Mouse (Mus musculus) CH12.LX (cell line): Measurements from ENCODE around the gene Atpaf1. TPM values are rescaled to one million over a fixed set of nuclear protein-coding genes. Genes with fewer than 3 reads are reported as not detected.

ENCODE experiments used
- DNase-seq: peaks from one replicate; pipeline ENCODE4 v3.0.0-alpha.2; 2013; ENCODE audit errors: extremely low read depth
- H3K27ac ChIP-seq: 2 replicates; pipeline ENCODE4 v1.5.1; 2012; ENCODE audit warnings: low read depth, mild to moderate bottlenecking, control low read depth, moderate library complexity; ENCODE audit not compliant: insufficient read depth
- H3K27me3 ChIP-seq: replicated peaks from 2 replicates; pipeline ENCODE3; 2012; ENCODE audit warnings: inconsistent platforms
- H3K36me3 ChIP-seq, 2 experiments: replicated peaks in 1 of 2; 2 replicates each; pipeline versions ENCODE3 to v1.6.1; 2012; ENCODE audit warnings: inconsistent platforms in 1 of 2, low read length in 1 of 2, mild to moderate bottlenecking in 1 of 2, mixed read lengths in 1 of 2, moderate library complexity in 1 of 2; ENCODE audit not compliant: control insufficient read depth in 1 of 2, insufficient read depth in 1 of 2
- H3K4me1 ChIP-seq, 2 experiments: 2 replicates each; pipeline ENCODE4 v1.6.1; 2012; ENCODE audit warnings: inconsistent platforms in 1 of 2, moderate library complexity in 1 of 2; ENCODE audit not compliant: insufficient read depth in 2 of 2, control insufficient read depth in 1 of 2
- H3K4me2 ChIP-seq: 2 replicates; pipeline ENCODE4 v1.6.1; 2012; ENCODE audit warnings: low read depth, mild to moderate bottlenecking, control low read depth; ENCODE audit not compliant: poor library complexity, insufficient read depth, severe bottlenecking
- H3K4me3 ChIP-seq, 3 experiments: fragments of 150-350 bp in 1 of 3; sonication (generic) in 1 of 3; replicated peaks in 1 of 3; 2 replicates each; pipeline versions ENCODE3 to v1.5.1; 2011 to 2012; ENCODE audit warnings: low read depth in 2 of 3, low read length in 2 of 3, mild to moderate bottlenecking in 2 of 3, moderate library complexity in 2 of 3, control low read depth in 1 of 3, improper control_type of control experiment in 1 of 3, inconsistent platforms in 1 of 3, mixed read lengths in 1 of 3; ENCODE audit not compliant: poor library complexity in 1 of 3
- H3K79me2 ChIP-seq: replicated peaks from 2 replicates; pipeline ENCODE4 v1.6.1; 2012; ENCODE audit warnings: mild to moderate bottlenecking, moderate library complexity; ENCODE audit not compliant: control insufficient read depth, poor library complexity, insufficient read depth, severe bottlenecking; ENCODE audit errors: extremely low read depth
- H3K9ac ChIP-seq: 2 replicates; pipeline ENCODE4 v1.6.1; 2012; ENCODE audit warnings: low read depth, mild to moderate bottlenecking, control low read depth, moderate library complexity; ENCODE audit not compliant: insufficient read depth
- H3K9me3 ChIP-seq: replicated peaks from 2 replicates; pipeline ENCODE3; 2012; ENCODE audit warnings: low read length, inconsistent platforms, mixed read lengths
- BHLHE40 ChIP-seq: IDR thresholded peaks from 2 replicates; pipeline ENCODE4 v1.6.1; 2011; ENCODE audit warnings: mild to moderate bottlenecking, low read depth, low read length, improper control_type of control experiment
- CHD1 ChIP-seq: IDR thresholded peaks from 2 replicates; pipeline ENCODE4 v1.6.1; 2012; ENCODE audit warnings: low read depth, low read length, improper control_type of control experiment, inconsistent platforms
- CHD2 ChIP-seq: IDR thresholded peaks from 2 replicates; pipeline ENCODE4 v1.6.1; 2011; ENCODE audit warnings: low read length, improper control_type of control experiment
- E2F4 ChIP-seq: IDR thresholded peaks from 2 replicates; pipeline ENCODE4 v1.6.1; 2011; ENCODE audit warnings: low read depth, low read length, improper control_type of control experiment; ENCODE audit not compliant: insufficient replicate concordance
- ELF1 ChIP-seq: IDR thresholded peaks from 2 replicates; pipeline ENCODE4 v1.6.1; 2014; ENCODE audit warnings: low read depth, mild to moderate bottlenecking, inconsistent platforms, low read length, improper control_type of control experiment
- EP300 ChIP-seq: IDR thresholded peaks from 2 replicates; pipeline ENCODE4 v1.6.1; 2011; ENCODE audit warnings: low read length, improper control_type of control experiment
- ETS1 ChIP-seq: conservative IDR thresholded peaks from 2 replicates; pipeline ENCODE4 v1.6.1; 2012; ENCODE audit warnings: low read depth, mild to moderate bottlenecking, inconsistent platforms, low read length, improper control_type of control experiment, moderate library complexity
- GABPA ChIP-seq: IDR thresholded peaks from 2 replicates; pipeline ENCODE4 v1.6.1; 2012; ENCODE audit warnings: low read depth, low read length, improper control_type of control experiment, inconsistent platforms; ENCODE audit not compliant: insufficient replicate concordance
- HCFC1 ChIP-seq: IDR thresholded peaks from 2 replicates; pipeline ENCODE4 v1.6.1; 2012; ENCODE audit warnings: low read depth, mild to moderate bottlenecking, inconsistent platforms, low read length, improper control_type of control experiment
- JUN ChIP-seq: IDR thresholded peaks from 2 replicates; pipeline ENCODE4 v1.6.1; 2011; ENCODE audit warnings: low read depth, mild to moderate bottlenecking, low read length, improper control_type of control experiment, moderate library complexity; ENCODE audit not compliant: insufficient read depth
- JUND ChIP-seq: conservative IDR thresholded peaks from 2 replicates; pipeline ENCODE4 v1.6.1; 2011; ENCODE audit warnings: low read depth, low read length, improper control_type of control experiment
- MAFK ChIP-seq: IDR thresholded peaks from 2 replicates; pipeline ENCODE4 v1.6.1; 2011; ENCODE audit warnings: low read length, improper control_type of control experiment; ENCODE audit not compliant: insufficient replicate concordance
- MAX ChIP-seq: IDR thresholded peaks from 2 replicates; pipeline ENCODE4 v1.6.1; 2011; ENCODE audit warnings: low read length, improper control_type of control experiment
- MAZ ChIP-seq: IDR thresholded peaks from 2 replicates; pipeline ENCODE4 v1.6.1; 2012; ENCODE audit warnings: low read depth, mild to moderate bottlenecking, inconsistent platforms, low read length, improper control_type of control experiment, moderate library complexity
- MEF2A ChIP-seq: IDR thresholded peaks from 2 replicates; pipeline ENCODE4 v1.6.1; 2014; ENCODE audit warnings: low read depth, mild to moderate bottlenecking, inconsistent platforms, low read length, improper control_type of control experiment, borderline replicate concordance
- MXI1 ChIP-seq: IDR thresholded peaks from 2 replicates; pipeline ENCODE4 v1.6.1; 2011; ENCODE audit warnings: mild to moderate bottlenecking, low read depth, low read length, improper control_type of control experiment
- MYC ChIP-seq: IDR thresholded peaks from 2 replicates; pipeline ENCODE4 v1.6.1; 2011; ENCODE audit warnings: low read depth, mild to moderate bottlenecking, improper control_type of control experiment, low read length
- NRF1 ChIP-seq: IDR thresholded peaks from 2 replicates; pipeline ENCODE4 v1.6.1; 2014; ENCODE audit warnings: low read depth, mild to moderate bottlenecking, inconsistent platforms, low read length, improper control_type of control experiment, moderate library complexity
- POLR2A ChIP-seq: IDR thresholded peaks from 2 replicates; pipeline ENCODE4 v1.6.1; 2011; ENCODE audit warnings: low read depth, mild to moderate bottlenecking, improper control_type of control experiment, low read length
- POLR2AphosphoS2 ChIP-seq: IDR thresholded peaks from 2 replicates; pipeline ENCODE4 v1.6.1; 2011; ENCODE audit warnings: low read depth, low read length, improper control_type of control experiment
- RAD21 ChIP-seq: IDR thresholded peaks from 2 replicates; pipeline ENCODE4 v1.6.1; 2011; ENCODE audit warnings: low read depth, mild to moderate bottlenecking, low read length, improper control_type of control experiment, moderate library complexity
- SIN3A ChIP-seq: IDR thresholded peaks from 2 replicates; pipeline ENCODE4 v1.6.1; 2012; ENCODE audit warnings: low read length, improper control_type of control experiment, inconsistent platforms
- TCF12 ChIP-seq: IDR thresholded peaks from 2 replicates; pipeline ENCODE4 v1.6.1; 2014; ENCODE audit warnings: low read depth, mild to moderate bottlenecking, inconsistent platforms, low read length, improper control_type of control experiment
- UBTF ChIP-seq: IDR thresholded peaks from 2 replicates; pipeline ENCODE4 v1.6.1; 2012; ENCODE audit warnings: low read depth, mild to moderate bottlenecking, inconsistent platforms, low read length, improper control_type of control experiment, moderate library complexity
- USF1 ChIP-seq: IDR thresholded peaks from 2 replicates; pipeline ENCODE4 v1.6.1; 2014; ENCODE audit warnings: low read depth, mild to moderate bottlenecking, inconsistent platforms, low read length, improper control_type of control experiment
- USF2 ChIP-seq: conservative IDR thresholded peaks from 2 replicates; pipeline ENCODE4 v1.6.1; 2011; ENCODE audit warnings: low read depth, low read length, improper control_type of control experiment
- ZC3H11A ChIP-seq: IDR thresholded peaks from 2 replicates; pipeline ENCODE4 v1.6.1; 2012; ENCODE audit warnings: low read depth, mild to moderate bottlenecking, inconsistent platforms, low read length, improper control_type of control experiment
- ZKSCAN1 ChIP-seq: IDR thresholded peaks from 2 replicates; pipeline ENCODE4 v1.6.1; 2012; ENCODE audit warnings: low read depth, inconsistent platforms, low read length, improper control_type of control experiment, borderline replicate concordance
- ZMIZ1 ChIP-seq: IDR thresholded peaks from 2 replicates; pipeline ENCODE4 v1.6.1; 2012; ENCODE audit warnings: low read depth, mild to moderate bottlenecking, inconsistent platforms, low read length, improper control_type of control experiment
- ZNF384 ChIP-seq: IDR thresholded peaks from 2 replicates; pipeline ENCODE4 v1.6.1; 2012; ENCODE audit warnings: low read depth, low read length, improper control_type of control experiment, inconsistent platforms
- dilution Hi-C: fragments of 300-500 bp; cut with MboI; formaldehyde crosslinking; loops from 2 replicates; pipeline ENCODE4 v1.14.3; 2020; ENCODE audit warnings: low sequenced_read_pairs; ENCODE audit not compliant: extremely low pct_unique_long_range_greater_than_20kb, extremely low pct_ligation_motif_present
- in situ Hi-C: fragments of 300-500 bp; cut with MboI; formaldehyde crosslinking; loops from 3 replicates; pipeline ENCODE4 v1.14.3; 2019; ENCODE audit warnings: low sequenced_read_pairs, low pct_ligation_motif_present, low pct_unique_long_range_greater_than_20kb, mixed read lengths
- polyA plus RNA-seq: library from polyadenylated mRNA; unstranded; fragments of >175 nt; gene quantifications from 2 replicates; pipeline ENCODE4 v1.2.1, GENCODE M21; 2012; ENCODE audit warnings: low read depth; ENCODE audit not compliant: insufficient read length
- total RNA-seq, 2 experiments: library from RNA; depleted of rRNA; stranded (reverse); fragments of 300-350 nt in 1 of 2; fragments of >200 nt in 1 of 2; gene quantifications; 2 replicates each; pipeline ENCODE4 v1.2.3; 2012 to 2014

Atpaf1 gene
- total and polyA plus RNA-seq, 3 experiments, result 24.3 to 36.3 (median 27.7) TPM

DNA sequence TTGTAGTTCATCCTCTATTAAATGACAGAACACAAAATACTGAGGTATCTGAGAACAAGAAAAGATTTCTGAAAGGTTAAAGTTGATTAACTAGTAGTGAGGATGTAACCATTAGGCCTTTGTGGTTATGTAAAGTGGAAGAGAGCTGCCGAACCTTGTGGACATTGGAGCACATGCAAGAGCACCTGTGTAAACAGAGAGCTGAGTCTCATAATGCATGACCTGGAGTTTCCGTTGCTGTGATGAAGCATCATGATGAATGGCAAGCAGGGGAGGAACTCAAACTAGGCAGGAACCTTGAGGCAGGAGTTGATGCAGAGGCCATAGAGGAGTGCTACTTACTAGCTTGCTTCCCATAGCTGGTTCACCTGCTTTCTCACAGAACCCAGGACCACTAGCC is 66.0 kb downstream of the Atpaf1 start:
- peak; percentile 83 for DNase-seq
- no peak overlapping the region for H3K4me2 ChIP-seq
- H3K27me3 ChIP-seq, result no peaks in the 10 kb centered on the region
- dilution Hi-C loops (no loop called here), in situ Hi-C loops (no loop called here)
- H3K36me3 ChIP-seq, result peaks cover 53 to 75% of the 10 kb centered on the region in 2 experiments
- H3K79me2 ChIP-seq, result no peaks in the 10 kb centered on the region; the same call in none of the 2 replicates
- H3K9ac ChIP-seq, result no peak overlapping the region
- H3K4me3 ChIP-seq, result no peak overlapping the region
- peak overlapping the region; percentile 42 for H3K27ac ChIP-seq
- H3K4me1 ChIP-seq, result peaks cover 21 to 80% of the 10 kb centered on the region in 2 experiments
- peak; percentile 86 for TF ChIP-seq TCF12
- peak; percentile 90 for TF ChIP-seq BHLHE40
- no peak for TF ChIP-seq ZMIZ1
- TF ChIP-seq USF1, result no peak
- TF ChIP-seq USF2, result no peak
- no peak for TF ChIP-seq ZNF384
- no peak for TF ChIP-seq MAZ
- peak; percentile 92 for TF ChIP-seq MAX
- no peak; the same call in 1 of the 2 replicates for TF ChIP-seq ZKSCAN1
- TF ChIP-seq MEF2A, result peak; percentile 27; the same call in 1 of the 2 replicates
- TF ChIP-seq JUND, result peak; percentile 91
- TF ChIP-seq CHD2, result peak; percentile 19; the same call in 1 of the 2 replicates
- TF ChIP-seq EP300, result peak; percentile 87
- 0 out of 2 replicates have a peak, but pooled peaks have one; percentile 9 for TF ChIP-seq ELF1
- no peak for TF ChIP-seq RAD21
- peak; percentile 95 for TF ChIP-seq JUN
- peak; percentile 92 for TF ChIP-seq SIN3A
- peak; percentile 94 for TF ChIP-seq ETS1
- TF ChIP-seq MYC, result peak; percentile 92
- TF ChIP-seq, all 38 proteins: peak for 12
- H3K9me3 ChIP-seq, result peaks cover 4% of the 10 kb centered on the region

DNA sequence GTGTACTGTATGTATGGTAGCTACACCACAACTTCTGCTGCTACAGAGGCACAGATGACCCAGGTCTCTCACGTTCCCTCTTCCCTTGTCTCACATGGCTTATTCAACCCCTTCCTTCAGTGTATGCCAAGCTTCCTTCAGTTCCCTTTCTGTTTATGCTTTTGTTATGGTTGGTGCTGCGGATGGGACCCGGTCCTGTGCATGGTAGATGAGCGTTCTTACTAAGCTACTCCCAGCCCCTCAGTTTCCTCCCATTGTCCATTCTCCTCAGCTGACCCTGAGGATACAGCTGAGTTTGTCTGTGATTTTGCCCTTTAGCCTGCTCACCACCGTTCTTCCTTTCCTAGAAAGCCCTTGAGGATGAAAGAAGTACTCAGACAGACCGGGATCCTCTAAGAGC is 67.0 kb downstream of the Atpaf1 start:
- H3K4me3 ChIP-seq, result no peak overlapping the region
- H3K79me2 ChIP-seq, result no peaks in the 10 kb centered on the region; the same call in none of the 2 replicates
- peaks cover 25 to 82% of the 10 kb centered on the region in 2 experiments for H3K4me1 ChIP-seq
- dilution Hi-C loops (no loop called here), in situ Hi-C loops (no loop called here)
- peaks cover 54 to 80% of the 10 kb centered on the region in 2 experiments for H3K36me3 ChIP-seq
- no peaks in the 10 kb centered on the region for H3K27me3 ChIP-seq
- H3K27ac ChIP-seq, result no peak overlapping the region; the same call in 1 of the 2 replicates
- H3K9me3 ChIP-seq, result peaks cover 4% of the 10 kb centered on the region
- H3K4me2 ChIP-seq, result no peak overlapping the region
- DNase-seq, result no peak
- TF ChIP-seq USF2 (no peak), E2F4 (no peak), POLR2AphosphoS2 (no peak), EP300 (no peak), ZNF384 (no peak), RAD21 (no peak), HCFC1 (no peak), POLR2A (no peak), MEF2A (no peak), TCF12 (no peak), CHD2 (no peak), NRF1 (no peak), MAFK (no peak), GABPA (no peak), MXI1 (no peak), MYC (no peak), ZC3H11A (no peak), UBTF (no peak), CHD1 (no peak), BHLHE40 (no peak)
- no peak overlapping the region for H3K9ac ChIP-seq
